ENCODE assay signal across 24 mouse cellular contexts in the genomic region with DNA sequence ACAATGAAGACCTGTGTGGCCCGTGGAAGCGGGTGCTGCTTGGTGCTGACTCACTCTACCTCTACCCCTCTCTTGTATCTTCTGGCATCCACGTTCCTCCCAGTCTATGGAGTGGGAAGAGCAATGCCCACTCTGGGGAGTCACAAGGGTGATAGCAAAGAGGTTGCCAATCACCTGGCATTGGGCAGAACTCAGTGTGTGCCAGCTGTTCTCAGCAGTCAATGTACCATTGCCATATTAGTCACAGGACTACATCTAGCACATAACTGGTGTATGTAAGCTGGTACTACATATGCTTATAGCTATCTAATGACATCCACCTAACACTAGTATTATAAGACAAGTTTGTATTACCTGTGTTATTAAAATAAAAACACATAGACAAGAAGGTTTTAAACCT. TPM values are rescaled to one million over a fixed set of nuclear protein-coding genes. Genes with fewer than 3 reads are reported as not detected.
DNase-seq lines count a peak whose midpoint lies in the region; ATAC-seq lines count a peak whose summit lies in the region.
"Had no signal": no experiment of that assay in that cellular context is flagged by ENCODE, and none has a peak within 500 bp of the region (broad histone marks: within the 10 kb centered on the region; RNA-seq: fewer than 3 reads in every experiment).

No protein-coding gene starts in this region.

- H3K27me3 ChIP-seq in heart, embryonic 13.5 days (replicated peaks), result no peaks in the 10 kb centered on the region
- H3K27me3 ChIP-seq in midbrain, embryonic 11.5 days (ENCODE audit: control insufficient read depth, insufficient read depth, low read length), result no peaks in the 10 kb centered on the region
- H3K27me3 ChIP-seq in midbrain, embryonic 14.5 days (ENCODE audit: control insufficient read depth, insufficient read depth, low read length), result no peaks in the 10 kb centered on the region
- H3K27me3 ChIP-seq: embryonic facial prominence, embryonic 13.5 days; forebrain, embryonic 15.5 days; hindbrain, embryonic 12.5 days; intestine, embryonic 15.5 days; liver, embryonic 15.5 days; midbrain, embryonic 12.5 days; Patski had no signal

- H3K4me2 ChIP-seq in heart, embryonic 13.5 days, result no peak overlapping the region
- no peak overlapping the region for H3K4me2 ChIP-seq in midbrain, embryonic 11.5 days
- H3K4me2 ChIP-seq in midbrain, embryonic 14.5 days (ENCODE audit: low read length), result no peak overlapping the region
- H3K4me2 ChIP-seq: embryonic facial prominence, embryonic 13.5 days; forebrain, embryonic 15.5 days; hindbrain, embryonic 12.5 days; intestine, embryonic 15.5 days; liver, embryonic 15.5 days; midbrain, embryonic 12.5 days had no signal

- H3K9me3 ChIP-seq in heart, embryonic 13.5 days, result no peaks in the 10 kb centered on the region
- H3K9me3 ChIP-seq in midbrain, embryonic 11.5 days (ENCODE audit: control insufficient read depth, low read length), result no peaks in the 10 kb centered on the region
- H3K9me3 ChIP-seq in midbrain, embryonic 14.5 days (ENCODE audit: control insufficient read depth, low read length), result no peaks in the 10 kb centered on the region
- H3K9me3 ChIP-seq: embryonic facial prominence, embryonic 13.5 days; forebrain, embryonic 10.5 days; forebrain, embryonic 15.5 days; hindbrain, embryonic 12.5 days; intestine, embryonic 15.5 days; liver, embryonic 15.5 days; midbrain, embryonic 12.5 days had no signal

- no peaks in the 10 kb centered on the region for H3K36me3 ChIP-seq in heart, embryonic 13.5 days
- no peaks in the 10 kb centered on the region for H3K36me3 ChIP-seq in midbrain, embryonic 11.5 days (ENCODE audit: control insufficient read depth, insufficient read depth, low read length)
- no peaks in the 10 kb centered on the region for H3K36me3 ChIP-seq in midbrain, embryonic 14.5 days (ENCODE audit: control insufficient read depth, insufficient read depth, low read length)
- H3K36me3 ChIP-seq: embryonic facial prominence, embryonic 13.5 days; forebrain, embryonic 10.5 days; forebrain, embryonic 15.5 days; hindbrain, embryonic 12.5 days; intestine, embryonic 15.5 days; liver, embryonic 15.5 days; midbrain, embryonic 12.5 days had no signal

- WGBS in heart, embryonic 13.5 days, result 67% methylated on average over 3 of the region's 3 CpGs
- WGBS in midbrain, embryonic 11.5 days, result 89% methylated on average over 3 of the region's 3 CpGs
- WGBS in midbrain, embryonic 14.5 days, result 86% methylated on average over 3 of the region's 3 CpGs

- no peak for ATAC-seq in heart, embryonic 13.5 days (ENCODE audit: extremely low read depth, insufficient number of reproducible peaks, low FRiP score, low TSS enrichment)
- ATAC-seq in midbrain, embryonic 11.5 days (ENCODE audit: low FRiP score), result no peak
- no peak for ATAC-seq in midbrain, embryonic 14.5 days (ENCODE audit: low FRiP score, low TSS enrichment)
- ATAC-seq: hindbrain, postnatal 0 days; intestine, embryonic 15.5 days; Patski had no signal

- H3K4me3 ChIP-seq in heart, embryonic 13.5 days, result no peak overlapping the region
- H3K4me3 ChIP-seq in midbrain, embryonic 11.5 days (ENCODE audit: low read depth, low read length), result no peak overlapping the region
- H3K4me3 ChIP-seq in midbrain, embryonic 14.5 days (replicated peaks; ENCODE audit: low read depth, low read length), result no peak overlapping the region
- H3K4me3 ChIP-seq: embryonic facial prominence, embryonic 13.5 days; forebrain, embryonic 10.5 days; forebrain, embryonic 15.5 days; gastrocnemius, adult 2 months; hindbrain, embryonic 12.5 days; intestine, embryonic 15.5 days; liver, embryonic 15.5 days; midbrain, embryonic 12.5 days had no signal

- peak; percentile 88 for DNase-seq in heart, adult 11 months
- no peak for DNase-seq in heart, adult 8-10 months (ENCODE audit: low spot score)
- no peak for DNase-seq in heart, adult 9 months (ENCODE audit: low spot score in 2 of 2)
- DNase-seq in midbrain, embryonic 11.5 days (ENCODE audit: low spot score, missing footprints), result peak; percentile 47
- DNase-seq in midbrain, embryonic 14.5 days, result no peak
- DNase-seq in urinary bladder, postnatal 36 days (ENCODE audit: low spot score in 2 of 2), result no peak
- DNase-seq: adrenal gland, postnatal 10 days; gastrocnemius, adult 2 months; kidney, adult 2 months; kidney, postnatal 36 days; liver; thymus, adult 2 months; thymus, postnatal 36 days had no signal

- H3K4me1 ChIP-seq in heart, embryonic 13.5 days, result peaks cover 43% of the 10 kb centered on the region
- H3K4me1 ChIP-seq in midbrain, embryonic 11.5 days (ENCODE audit: control insufficient read depth, insufficient read depth, low read length), result no peaks in the 10 kb centered on the region
- H3K4me1 ChIP-seq in midbrain, embryonic 14.5 days (ENCODE audit: control insufficient read depth, insufficient read depth, low read length), result no peaks in the 10 kb centered on the region
- H3K4me1 ChIP-seq: embryonic facial prominence, embryonic 13.5 days; forebrain, embryonic 10.5 days; hindbrain, embryonic 12.5 days; intestine, embryonic 15.5 days; liver, embryonic 15.5 days; midbrain, embryonic 12.5 days had no signal

- peak overlapping the region; percentile 90 for H3K27ac ChIP-seq in heart, embryonic 13.5 days (replicated peaks)
- H3K27ac ChIP-seq in midbrain, embryonic 11.5 days (ENCODE audit: low read depth, low read length), result no peak overlapping the region
- H3K27ac ChIP-seq in midbrain, embryonic 14.5 days (replicated peaks; ENCODE audit: low read depth, low read length), result no peak overlapping the region
- H3K27ac ChIP-seq: forebrain, embryonic 10.5 days; hindbrain, embryonic 12.5 days; hindbrain, postnatal 0 days; intestine, embryonic 15.5 days; liver, embryonic 15.5 days; midbrain, embryonic 12.5 days had no signal

- H3K9ac ChIP-seq in heart, embryonic 13.5 days, result no peak overlapping the region
- no peak overlapping the region for H3K9ac ChIP-seq in midbrain, embryonic 11.5 days (ENCODE audit: low read length)
- no peak overlapping the region for H3K9ac ChIP-seq in midbrain, embryonic 14.5 days (replicated peaks; ENCODE audit: low read length)
- H3K9ac ChIP-seq: embryonic facial prominence, embryonic 13.5 days; forebrain, embryonic 15.5 days; hindbrain, embryonic 12.5 days; intestine, embryonic 15.5 days; liver, embryonic 15.5 days; lung, embryonic 14.5 days; midbrain, embryonic 12.5 days had no signal

RNA-seq across cellular contexts. Expression of a gene that starts 49.4 kb away (rescaled TPM):
- 10 to 100 TPM; 32.6 to 39.9 (median 36.0) TPM for total RNA-seq in heart, adult 8-10 months (2022)
- 25.9 and 27.7 TPM in 2 replicates for polyA plus RNA-seq in heart, embryonic 13.5 days (2015; fragmentation: Nextera tagmentation; extraction: Ambion mirVana)
- polyA plus RNA-seq in midbrain, embryonic 11.5 days (2014; fragmentation: Nextera tagmentation; extraction: Ambion mirVana), result 31.8 and 33.9 TPM in 2 replicates
- polyA plus RNA-seq in midbrain, embryonic 14.5 days (2014; fragmentation: Nextera tagmentation; extraction: Ambion mirVana), result 30.6 and 40.7 TPM in 2 replicates

RNA-seq across cellular contexts. Expression of a gene that starts 51.3 kb away (rescaled TPM):
- total RNA-seq in heart, adult 8-10 months (2022), result 100 to 1,000 TPM in 3 of 4 experiments, 10 to 100 TPM in 1; 97.5 to 117 (median 108) TPM
- 247 and 264 TPM in 2 replicates for polyA plus RNA-seq in heart, embryonic 13.5 days (2015; fragmentation: Nextera tagmentation; extraction: Ambion mirVana)
- polyA plus RNA-seq in midbrain, embryonic 11.5 days (2014; fragmentation: Nextera tagmentation; extraction: Ambion mirVana), result 299 and 345 TPM in 2 replicates
- polyA plus RNA-seq in midbrain, embryonic 14.5 days (2014; fragmentation: Nextera tagmentation; extraction: Ambion mirVana), result 247 and 267 TPM in 2 replicates

Comparison
In these comparisons a context has a peak if more than half of its experiments do, and no peak if none do; other contexts are left out.
1. DNase-seq: peak in heart, adult 11 months (single experiment) and midbrain, embryonic 11.5 days (single experiment); none in heart, adult 8-10 months (single experiment), heart, adult 9 months (0 of 2), midbrain, embryonic 14.5 days (single experiment) and urinary bladder, postnatal 36 days (0 of 2).